Mouse (Mus musculus): ENCODE data around the gene Cux1. TPM values are rescaled to one million over a fixed set of nuclear protein-coding genes. Genes with fewer than 3 reads are reported as not detected.

Cux1 gene
- total RNA-seq, 2 experiments from 2014 or later = 163 to 173 TPM

DNA sequence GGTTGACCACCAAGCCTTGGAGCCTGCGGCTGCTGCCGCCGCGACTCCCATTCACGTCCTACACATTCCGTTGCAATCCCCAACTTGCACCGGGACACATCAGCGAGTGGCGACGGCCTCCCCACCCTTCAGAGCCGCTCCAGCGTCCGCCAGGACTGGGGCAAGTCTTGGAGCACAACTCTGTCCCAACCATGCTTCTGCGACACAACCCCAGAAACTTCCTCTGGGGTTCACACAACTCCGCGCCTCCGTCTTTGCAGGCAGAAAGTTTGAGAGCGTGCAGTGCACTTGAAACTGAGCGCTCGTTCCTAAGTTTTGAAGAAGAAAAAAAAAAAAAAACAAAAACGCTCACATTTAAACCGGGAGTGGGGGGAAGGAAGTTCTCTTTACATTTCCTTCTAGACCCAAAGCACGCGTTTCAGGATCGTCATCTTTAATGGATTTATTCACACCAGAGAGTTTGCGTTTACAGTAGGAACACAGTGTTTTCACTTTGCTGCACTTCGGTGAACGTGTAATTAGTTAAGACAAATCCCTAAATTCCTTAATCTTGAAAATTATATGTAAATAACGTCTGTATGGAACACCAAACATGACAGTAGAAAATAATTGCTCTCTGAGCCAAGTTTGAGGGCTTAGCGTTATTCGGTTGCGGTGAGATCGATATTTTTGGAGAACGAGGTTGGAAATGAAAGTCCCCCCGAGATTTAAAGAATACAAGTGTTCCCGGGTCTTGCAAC, 906 bp upstream of the Cux1 start:
- intact Hi-C loops (cut with DNase I) = loop anchor here (5.0 kb wide), 1 partner anchor 286 kb away; no protein-coding TSS in a partner anchor
- DNase-seq = no peak

DNA sequence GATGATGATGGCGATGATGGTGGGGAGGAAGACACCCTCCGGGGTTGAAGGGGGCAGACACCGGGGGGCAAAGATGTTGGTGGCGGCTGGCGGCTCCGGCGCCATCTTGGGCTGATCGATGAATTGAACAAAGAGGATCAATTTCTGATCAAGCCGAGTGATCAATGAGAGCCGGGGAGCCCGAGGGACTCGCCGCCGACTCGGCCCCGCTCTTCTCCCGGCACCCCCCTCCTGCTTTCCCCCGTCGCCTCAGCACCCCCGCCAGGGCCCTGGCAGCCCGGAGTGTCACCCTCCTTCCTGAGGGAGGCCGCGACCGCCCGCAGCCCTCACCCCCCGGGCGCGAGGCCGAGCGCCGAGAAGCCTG, 496 bp downstream of the Cux1 start:
- intact Hi-C loops (cut with DNase I) = loop anchor here (2.0 to 5.0 kb wide), 2 partner anchors 56 to 284 kb away; no protein-coding TSS in a partner anchor
- DNase-seq = no peak

DNA sequence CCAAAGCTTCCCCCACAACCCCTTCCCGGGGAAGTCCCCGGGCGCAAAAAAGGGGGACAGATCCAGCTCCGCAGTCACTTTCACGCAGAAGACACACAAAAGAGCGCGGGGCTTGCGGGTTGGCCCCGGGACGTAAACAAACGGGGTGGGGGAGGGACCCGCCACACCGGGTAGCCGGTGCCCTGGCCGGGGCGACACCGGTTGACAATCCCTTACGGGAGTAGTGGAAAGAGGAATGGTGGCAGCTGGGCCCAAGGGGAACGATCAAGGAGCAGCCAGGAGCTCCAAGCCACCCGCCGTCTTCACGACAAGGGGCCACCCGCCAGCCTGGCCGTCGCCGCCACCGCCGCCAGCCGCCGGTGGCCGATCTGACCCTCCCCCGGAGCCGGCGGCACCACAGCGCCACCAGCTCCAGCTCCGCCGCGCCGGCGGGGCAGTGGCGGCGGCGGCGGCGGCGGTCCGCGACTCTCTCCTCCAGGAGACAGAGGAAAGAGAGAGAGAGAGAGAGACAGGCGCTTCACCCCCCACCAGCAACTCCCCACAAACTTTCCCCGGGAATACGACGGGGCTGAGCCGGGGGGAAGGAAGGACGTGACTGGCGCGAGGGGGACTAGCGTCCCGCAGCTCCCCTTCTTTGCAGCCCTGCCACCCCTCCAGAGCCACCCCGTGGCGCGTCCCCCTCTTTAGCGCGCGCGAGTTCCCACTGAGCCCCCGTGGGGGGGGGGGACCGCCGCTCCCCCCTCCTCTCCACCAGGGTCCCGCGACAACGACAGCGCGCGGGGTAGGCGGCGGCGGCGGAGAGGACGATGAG, 1.1 kb downstream of the Cux1 start:
- intact Hi-C loops (cut with DNase I) = loop anchor here (2.0 to 5.0 kb wide), 2 partner anchors 57 to 284 kb away; no protein-coding TSS in a partner anchor
- DNase-seq = peak; percentile 50

DNA sequence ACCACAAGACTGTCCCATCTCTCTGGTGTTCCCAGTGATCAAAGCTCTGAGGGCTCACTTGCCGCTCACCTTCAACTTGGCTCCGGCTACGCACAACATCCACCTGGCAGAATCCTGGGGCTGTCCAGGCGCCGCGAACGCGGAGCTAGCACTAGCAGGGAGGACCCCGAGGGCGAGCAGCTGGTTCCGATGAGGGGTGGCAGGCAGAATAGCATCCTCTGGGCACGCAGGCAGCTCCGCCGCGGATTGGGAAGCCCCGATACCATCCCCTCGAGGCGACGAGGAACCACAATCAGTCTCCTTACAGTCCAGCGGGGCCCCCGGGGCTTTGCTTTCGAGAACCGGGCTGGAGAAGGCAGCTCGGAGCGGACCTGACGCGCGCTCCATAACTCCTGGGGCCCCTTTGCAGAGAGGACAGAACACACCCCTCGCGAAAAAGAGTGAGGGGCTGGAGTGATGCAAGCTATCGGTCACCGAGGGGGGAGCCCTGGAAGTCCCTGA, 1.9 kb downstream of the Cux1 start:
- intact Hi-C loops (cut with DNase I) = loop anchor here (5.0 kb wide), 1 partner anchor 283 kb away; no protein-coding TSS in a partner anchor
- DNase-seq = peak; percentile 32

DNA sequence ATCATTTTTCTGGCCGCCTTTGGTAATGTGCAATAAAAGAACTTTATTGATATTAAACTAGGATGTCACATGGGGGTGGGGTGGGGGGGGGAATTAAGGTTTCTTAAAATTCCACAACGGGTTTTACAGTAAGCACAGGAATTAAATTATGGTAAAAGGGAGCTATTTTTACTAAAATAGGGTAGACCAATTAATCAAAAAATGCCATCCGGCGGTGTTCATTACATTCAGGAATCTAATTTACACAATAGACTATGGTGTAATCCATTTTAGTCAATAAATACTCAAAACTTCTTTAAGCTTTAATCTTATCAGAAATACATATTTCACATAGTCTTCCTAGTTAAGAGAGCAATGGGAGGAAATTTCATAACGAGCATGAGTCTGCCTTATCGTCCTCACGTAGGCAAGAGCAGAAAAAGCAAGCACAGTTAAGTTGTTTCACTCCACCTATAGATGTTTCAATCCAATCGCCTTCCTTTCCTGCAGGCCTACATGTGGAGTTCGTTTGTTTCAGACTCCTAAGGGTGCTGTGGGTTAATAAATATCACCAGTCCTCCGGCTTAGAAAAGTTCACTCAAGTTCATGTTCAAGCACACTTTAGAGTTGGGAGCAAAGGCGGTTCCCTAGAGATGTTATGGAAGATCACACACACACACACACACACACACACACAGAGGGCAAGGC, 2.5 kb downstream of the Cux1 start:
- no peak for DNase-seq
- intact Hi-C loops (cut with DNase I) = loop anchor here (5.0 kb wide), 1 partner anchor 282 kb away; no protein-coding TSS in a partner anchor

DNA sequence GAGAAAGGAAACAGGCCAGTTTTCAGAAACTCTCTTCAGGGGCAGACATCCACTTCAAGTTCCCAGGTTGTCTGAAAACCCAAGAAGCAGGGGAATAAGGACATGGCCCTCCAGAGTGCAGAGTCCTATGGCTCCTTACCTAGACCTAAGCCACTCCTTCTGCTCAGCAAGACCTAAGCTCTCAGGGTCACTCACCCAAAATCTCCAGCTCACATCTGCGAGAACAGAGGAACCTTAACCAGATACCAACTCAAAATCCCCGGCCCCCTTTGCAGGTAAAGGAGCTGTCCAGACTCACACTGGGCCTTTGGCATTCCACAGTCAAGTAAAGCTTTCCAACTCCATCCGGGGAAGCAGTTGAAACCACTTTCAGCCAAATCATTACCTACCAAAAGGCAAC, 3.3 kb downstream of the Cux1 start:
- no peak for DNase-seq
- intact Hi-C loops (cut with DNase I) = no loop called here

DNA sequence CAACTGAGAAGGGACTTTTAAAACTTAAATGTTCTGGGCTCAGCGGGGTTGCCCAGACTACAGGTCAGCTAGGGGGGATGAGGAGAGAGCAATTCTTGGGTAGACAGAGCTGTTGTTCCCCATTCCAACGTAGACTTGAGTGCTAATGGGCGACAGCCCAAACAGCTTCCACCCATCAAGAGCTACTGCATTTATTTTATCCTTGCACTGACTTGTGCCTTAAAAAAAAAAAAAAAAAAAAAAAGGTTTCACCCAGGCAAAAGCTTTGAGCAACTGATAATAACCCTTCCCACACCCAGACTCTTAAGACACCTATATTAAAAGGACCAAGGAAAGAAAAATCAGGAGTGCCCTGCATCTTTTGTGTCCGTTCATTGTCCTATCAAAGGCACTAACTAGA, 4.2 kb downstream of the Cux1 start:
- intact Hi-C loops (cut with DNase I) = no loop called here
- DNase-seq = no peak

DNA sequence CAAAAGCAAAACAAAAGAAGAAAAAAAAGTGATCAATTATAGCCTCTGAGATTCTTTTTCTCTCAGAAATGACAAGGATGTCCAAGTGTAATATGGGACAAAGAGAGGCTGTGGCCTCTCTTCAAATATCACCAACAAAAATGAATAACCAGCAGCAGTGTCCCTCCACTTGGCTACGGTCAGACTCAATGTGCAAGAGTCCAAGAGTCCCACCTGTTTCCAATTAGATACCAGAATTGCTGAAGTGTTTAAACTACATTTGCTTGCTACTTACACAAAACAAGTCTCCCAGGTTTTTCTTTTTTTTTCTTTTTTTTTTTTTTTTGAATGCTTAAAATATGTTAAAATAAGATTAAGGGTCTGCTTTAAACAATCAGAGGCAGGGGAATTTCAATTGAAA, 5.1 kb downstream of the Cux1 start:
- no peak for DNase-seq
- intact Hi-C loops (cut with DNase I) = no loop called here

DNA sequence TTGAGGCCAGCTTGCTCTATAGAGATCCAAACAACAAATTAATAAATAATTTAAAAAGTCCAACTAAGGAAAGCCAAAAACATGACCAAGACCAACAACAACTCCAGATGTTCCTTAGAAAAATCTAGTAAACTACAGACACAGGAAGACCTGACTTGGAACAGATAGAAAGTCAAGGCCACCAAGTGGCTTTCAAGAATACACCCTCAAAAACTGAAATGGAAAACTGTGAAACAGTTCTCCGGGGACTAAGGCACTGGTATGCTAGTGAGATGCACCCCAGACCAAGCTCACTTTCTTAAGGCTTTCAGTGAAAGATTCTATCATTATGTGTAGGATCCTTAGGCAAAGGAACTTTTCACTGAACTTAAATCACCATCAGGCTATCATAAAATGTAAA, 5.6 kb downstream of the Cux1 start:
- intact Hi-C loops (cut with DNase I) = no loop called here
- DNase-seq = no peak

DNA sequence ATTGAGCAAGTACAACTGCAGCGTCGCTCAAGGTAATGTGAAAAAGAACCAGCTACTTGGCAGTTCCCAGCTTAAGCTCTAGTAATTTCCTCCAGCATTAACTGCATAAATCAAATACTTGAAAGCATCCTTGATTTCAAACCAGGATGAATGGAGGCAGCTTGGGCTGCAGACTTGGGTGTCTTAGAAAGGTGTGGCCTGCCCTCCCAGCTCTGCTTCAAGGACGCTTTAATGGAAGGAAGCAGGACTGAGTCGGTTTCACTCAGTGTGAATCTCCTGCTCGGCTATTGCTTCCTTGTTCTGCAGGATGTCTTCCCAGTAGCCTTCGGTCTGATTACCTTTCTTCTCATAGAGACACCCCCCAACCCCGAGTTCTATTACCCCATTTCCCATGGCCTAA, 6.6 kb downstream of the Cux1 start:
- DNase-seq = no peak
- intact Hi-C loops (cut with DNase I) = no loop called here

DNA sequence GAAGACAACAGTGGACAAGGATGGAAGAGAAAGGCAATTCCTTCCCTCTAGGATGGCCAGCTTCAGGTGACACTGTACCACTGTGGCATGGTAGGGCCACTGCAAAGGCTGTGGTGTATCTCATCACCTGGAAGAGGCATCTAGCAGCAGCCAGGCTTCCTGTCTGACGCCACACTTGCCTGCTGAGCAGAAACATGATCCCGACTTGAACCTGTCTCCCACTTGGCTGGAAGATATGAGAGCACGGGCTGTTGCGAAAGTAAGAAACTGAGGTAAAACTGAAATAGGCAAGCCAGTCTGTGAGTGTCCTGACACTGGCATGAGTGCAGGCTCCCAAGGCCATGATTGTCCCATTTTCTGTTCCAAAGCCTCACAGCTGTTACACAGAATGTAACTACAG, 9.8 kb downstream of the Cux1 start:
- no peak for DNase-seq
- intact Hi-C loops (cut with DNase I) = no loop called here

DNA sequence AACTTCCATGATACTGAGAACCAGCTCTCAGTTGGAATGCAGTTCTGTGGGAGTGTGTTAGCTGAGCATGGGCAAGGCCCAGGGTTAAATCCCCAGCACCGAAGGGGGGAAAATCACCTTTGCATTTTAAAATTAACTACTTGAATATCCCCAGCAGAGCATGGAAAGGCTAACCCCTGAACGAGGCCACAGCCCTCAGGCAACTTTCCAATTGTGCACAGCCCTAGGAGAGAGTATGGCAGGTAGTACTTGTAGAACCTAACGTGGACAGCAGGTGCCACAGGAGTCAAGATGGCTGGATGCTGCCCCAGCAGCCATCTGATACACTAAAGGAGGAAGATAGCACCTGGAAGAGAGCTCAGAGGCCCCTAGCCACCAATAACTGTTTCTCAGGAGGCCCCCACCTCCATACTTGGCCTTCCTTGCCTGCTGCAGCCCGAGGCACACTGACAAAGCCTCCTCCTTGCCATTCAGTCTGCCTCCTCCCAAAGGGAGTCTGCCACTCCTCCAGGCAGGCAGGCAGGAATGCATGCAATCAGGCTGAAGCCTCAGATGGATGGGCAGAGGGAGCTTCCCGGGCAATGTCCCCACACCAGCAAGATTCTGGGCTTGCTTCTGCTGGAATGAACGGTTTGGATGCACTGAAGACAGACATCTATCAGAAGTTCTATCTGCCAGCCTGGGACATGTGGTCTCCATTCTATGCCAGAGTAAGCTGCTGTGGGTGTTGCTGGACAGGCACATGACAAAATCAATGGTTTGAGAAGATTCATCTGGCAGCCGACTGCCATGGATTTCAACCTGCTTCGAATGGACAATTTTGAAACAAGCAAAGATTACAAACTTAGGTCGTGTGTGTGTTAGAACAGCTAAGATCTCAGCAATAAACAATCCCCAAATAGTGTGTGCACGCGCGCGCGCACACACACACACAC, 10.7 kb downstream of the Cux1 start:
- intact Hi-C loops (cut with DNase I) = no loop called here
- DNase-seq = no peak

DNA sequence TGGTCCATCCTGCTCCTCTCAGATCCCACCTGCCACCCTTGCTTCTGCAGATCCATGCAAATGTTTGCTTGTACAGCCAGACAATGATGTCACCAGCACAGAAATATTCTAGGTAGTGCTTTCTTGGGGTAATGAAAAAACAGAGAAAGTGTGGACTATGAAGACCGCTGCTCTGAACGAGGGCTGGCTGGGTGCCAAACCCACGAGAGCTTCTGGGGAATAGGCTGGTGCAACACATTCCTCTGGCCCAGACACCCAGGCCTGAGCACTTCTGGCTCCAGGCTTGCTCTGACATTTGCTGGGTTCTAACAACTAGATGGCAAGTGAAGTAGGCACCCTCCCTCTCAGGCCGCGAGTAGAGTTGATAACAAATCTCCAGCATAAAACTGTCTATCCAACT, 11.6 kb downstream of the Cux1 start:
- intact Hi-C loops (cut with DNase I) = no loop called here
- DNase-seq = peak; percentile 72

DNA sequence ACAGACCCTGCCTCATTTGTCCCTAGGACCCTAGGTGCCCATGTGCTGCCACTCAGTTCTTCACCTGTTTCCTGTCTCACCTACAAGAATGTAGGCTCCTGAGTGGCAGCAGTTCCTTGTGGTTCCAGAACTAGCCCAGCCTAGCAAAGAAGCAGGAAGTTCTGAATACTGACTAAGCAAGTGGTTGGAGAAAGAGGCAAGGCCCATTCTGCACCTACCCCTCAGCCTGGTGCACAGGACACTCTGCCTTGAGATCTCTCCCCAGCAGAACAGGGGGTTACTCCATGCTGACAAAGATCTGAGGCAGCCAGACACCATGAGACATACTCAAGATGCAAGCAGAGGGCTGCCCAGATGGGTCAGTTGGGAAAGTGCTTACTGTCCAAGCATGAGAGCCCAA, 14.5 kb downstream of the Cux1 start:
- intact Hi-C loops (cut with DNase I) = no loop called here

DNA sequence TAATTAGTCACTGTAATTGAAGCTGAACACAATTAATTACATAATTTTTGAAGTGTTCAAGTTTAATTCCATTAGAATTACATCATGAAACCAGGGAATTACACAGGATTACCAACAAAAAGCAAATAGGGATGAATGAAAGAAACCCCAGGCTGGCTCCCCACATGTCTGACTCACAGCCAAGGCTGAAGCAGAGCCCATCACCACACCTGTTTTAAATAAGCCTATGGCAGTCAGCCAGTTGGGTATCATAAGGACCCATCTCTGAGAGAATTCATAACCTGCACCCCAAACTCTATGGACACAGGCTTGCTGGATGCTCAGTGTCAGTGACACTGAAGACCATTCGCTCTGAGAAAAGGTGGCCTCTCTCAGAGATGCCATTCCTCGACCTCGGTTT, 15.2 kb downstream of the Cux1 start:
- no peak for DNase-seq

More for the DNA sequence above, 14.5 kb downstream of the Cux1 start:
- no peak for DNase-seq

DNA sequence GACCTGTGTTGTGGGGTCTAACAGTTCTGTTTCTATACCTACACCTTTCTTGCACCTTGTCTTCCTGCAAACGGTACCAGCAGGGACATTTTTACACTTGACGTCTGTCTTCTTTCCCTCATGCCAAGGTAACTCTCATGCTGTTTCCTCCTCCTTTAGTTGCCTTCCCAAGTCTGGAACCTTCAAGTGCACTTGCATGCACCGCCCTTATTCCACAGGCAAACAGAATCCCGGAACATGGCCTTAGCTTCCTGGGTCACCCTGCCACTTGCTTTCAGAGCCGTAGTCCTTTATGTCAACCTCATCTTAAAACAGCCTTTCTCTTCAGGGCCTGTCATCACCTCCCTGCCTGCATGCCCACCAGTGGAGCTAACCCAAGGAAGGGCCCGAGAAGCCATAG, 15.7 kb downstream of the Cux1 start:
- DNase-seq = no peak
- intact Hi-C loops (cut with DNase I) = no loop called here

More for the DNA sequence above, 15.2 kb downstream of the Cux1 start:
- intact Hi-C loops (cut with DNase I) = no loop called here

DNA sequence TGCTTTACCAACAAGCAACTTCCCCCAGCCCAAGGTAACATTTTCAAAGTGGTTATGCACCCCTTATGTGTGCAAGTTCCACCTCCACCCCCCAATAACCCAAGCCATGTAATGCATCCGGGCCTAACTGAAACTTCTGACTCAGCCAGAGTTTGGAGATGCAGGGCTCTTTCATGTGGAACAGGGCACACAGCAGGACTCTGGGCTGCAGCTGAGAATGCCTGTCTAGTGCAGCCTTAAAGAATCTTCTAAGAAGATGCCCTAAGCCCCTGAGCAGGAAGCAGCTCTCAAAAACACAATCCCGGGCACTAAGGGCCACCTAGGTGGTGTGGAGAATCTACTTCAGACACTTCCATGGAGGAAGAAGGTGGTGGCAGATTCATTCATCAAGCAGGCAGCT, 16.6 kb downstream of the Cux1 start:
- no peak for DNase-seq
- intact Hi-C loops (cut with DNase I) = no loop called here

DNA sequence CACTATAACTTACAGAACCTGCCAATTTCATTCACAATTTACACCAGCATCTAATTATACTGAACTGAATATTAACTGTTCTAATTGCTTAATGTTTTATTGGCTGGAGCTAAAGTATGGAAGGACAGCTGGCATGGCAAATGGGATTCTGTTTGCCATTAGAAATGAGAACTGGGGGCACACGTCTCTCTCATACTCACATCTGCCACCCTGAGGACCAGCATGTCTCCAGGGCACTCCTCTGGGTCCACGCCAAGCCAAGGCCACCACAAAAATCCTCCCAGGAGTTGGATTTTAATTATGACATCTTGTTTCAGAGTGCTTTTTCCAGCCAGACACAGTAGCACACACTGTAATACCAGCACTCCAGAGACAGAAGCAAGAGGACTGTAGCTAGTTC, 18.5 kb downstream of the Cux1 start:
- DNase-seq = peak; percentile 64
- intact Hi-C loops (cut with DNase I) = no loop called here

DNA sequence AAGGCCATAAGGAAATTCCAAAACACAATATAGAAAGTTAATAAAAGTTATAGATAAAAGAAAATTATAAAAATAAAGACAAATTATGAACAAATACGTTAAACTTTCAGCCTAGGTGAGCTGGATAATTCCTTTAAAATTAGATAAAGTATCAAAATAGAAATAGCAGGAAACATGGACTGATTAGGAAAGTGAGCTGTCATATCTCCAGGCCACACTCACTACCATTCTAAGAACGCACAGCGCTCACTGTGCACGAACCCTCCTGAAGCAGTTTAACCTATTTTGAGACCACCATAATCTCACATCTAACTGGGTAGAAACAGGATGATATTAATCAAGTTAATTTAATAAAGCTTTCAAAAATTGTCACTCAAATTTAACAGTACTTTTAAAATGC, 22.2 kb downstream of the Cux1 start:
- intact Hi-C loops (cut with DNase I) = no loop called here
- no peak for DNase-seq

DNA sequence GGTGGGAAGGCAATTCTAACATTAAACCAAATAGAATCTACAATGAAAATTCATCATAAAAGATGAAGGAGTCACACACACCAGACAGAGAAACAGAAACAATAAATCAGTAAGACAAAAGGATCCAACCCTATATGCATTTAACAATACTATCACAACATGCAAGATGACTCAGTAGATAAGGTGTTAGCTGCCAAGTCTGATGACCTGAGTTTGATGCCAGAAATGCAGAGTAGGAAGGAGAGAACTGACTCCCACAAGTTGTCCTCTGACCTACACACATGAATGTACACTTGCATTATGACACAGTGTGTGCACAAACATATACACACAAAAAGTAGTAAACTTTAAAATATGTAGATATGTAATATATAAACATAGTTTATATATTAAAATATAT, 24.1 kb downstream of the Cux1 start:
- DNase-seq = no peak
- intact Hi-C loops (cut with DNase I) = no loop called here
